33 mouse cellular contexts compared by ENCODE assay signal in the genomic region with DNA sequence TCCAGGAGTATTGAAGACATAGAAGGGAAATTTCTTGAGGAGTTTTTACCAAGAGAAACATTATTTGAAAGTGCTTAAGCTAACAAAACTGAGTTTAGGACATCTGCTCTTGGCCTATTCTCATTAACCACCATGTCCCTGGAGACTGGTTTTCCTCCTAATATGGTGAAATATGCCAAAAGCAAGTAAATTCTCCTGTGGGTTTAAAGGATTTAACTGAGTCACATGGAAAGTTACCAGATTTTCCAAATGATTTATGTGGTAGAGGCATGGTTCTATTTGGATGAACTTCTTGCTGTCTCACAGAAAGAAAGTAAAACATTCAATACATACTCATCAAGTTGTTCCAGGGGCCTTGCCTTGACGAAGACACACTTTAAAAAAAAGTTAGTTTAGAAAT. TPM values are rescaled to one million over a fixed set of nuclear protein-coding genes. Genes with fewer than 3 reads are reported as not detected.
DNase-seq lines count a peak whose midpoint lies in the region; ATAC-seq and TF ChIP-seq lines count a peak whose summit lies in the region.
"Had no signal": no experiment of that assay in that cellular context is flagged by ENCODE, and none has a peak within 500 bp of the region (broad histone marks: within the 10 kb centered on the region; RNA-seq: fewer than 3 reads in every experiment).

No protein-coding gene starts in this region.

- H3K4me2 ChIP-seq in embryonic facial prominence, embryonic 14.5 days (ENCODE audit: low read depth, low read length) = no peak overlapping the region
- H3K4me2 ChIP-seq in kidney, postnatal 0 days (ENCODE audit: low read length) = no peak overlapping the region
- H3K4me2 ChIP-seq: embryonic facial prominence, embryonic 13.5 days; forebrain, embryonic 13.5 days; heart, embryonic 15.5 days; hindbrain, embryonic 14.5 days; kidney, embryonic 15.5 days; midbrain, embryonic 13.5 days; neural tube, embryonic 15.5 days had no signal

- no peaks in the 10 kb centered on the region for H3K9me3 ChIP-seq in embryonic facial prominence, embryonic 14.5 days (ENCODE audit: control insufficient read depth, low read length)
- H3K9me3 ChIP-seq in embryonic facial prominence, embryonic 10.5 days = no peaks in the 10 kb centered on the region
- H3K9me3 ChIP-seq in kidney, postnatal 0 days (replicated peaks; ENCODE audit: low read length) = no peaks in the 10 kb centered on the region
- H3K9me3 ChIP-seq: embryonic facial prominence, embryonic 13.5 days; forebrain, embryonic 13.5 days; heart, embryonic 10.5 days; heart, embryonic 15.5 days; kidney, embryonic 15.5 days; midbrain, embryonic 13.5 days; neural tube, embryonic 15.5 days had no signal

- peak; percentile 30 for DNase-seq in embryonic facial prominence, embryonic 14.5 days (ENCODE audit: low spot score)
- no peak for DNase-seq in embryonic facial prominence, embryonic 10.5 days (ENCODE audit: low spot score)
- peak; percentile 28 for DNase-seq in kidney, postnatal 0 days (ENCODE audit: low spot score)
- DNase-seq in kidney, postnatal 10 days = no peak
- DNase-seq in NIH3T3 (ENCODE audit: low read depth) = peak; percentile 97
- peak; percentile 23 for DNase-seq in mesoderm, embryonic 11.5 days (ENCODE audit: low read depth, low spot score)
- DNase-seq in frontal cortex, postnatal 14 days (ENCODE audit: low spot score in 2 of 2) = no peak
- DNase-seq: adrenal gland, postnatal 14 days; cerebellum, adult 11 months; cerebellum, adult 9-11 months; embryo, embryonic 11 days; heart, postnatal 36 days; kidney, postnatal 4 days; layer of hippocampus, postnatal 36 days; left cerebral cortex, postnatal 4 days; liver; lung, postnatal 36 days; right cerebral cortex, postnatal 25 days; spleen, adult 18-20 months; thymus, postnatal 14 days had no signal

- H3K4me3 ChIP-seq in embryonic facial prominence, embryonic 14.5 days (ENCODE audit: low read depth, low read length) = no peak overlapping the region
- no peak overlapping the region for H3K4me3 ChIP-seq in embryonic facial prominence, embryonic 10.5 days
- H3K4me3 ChIP-seq in kidney, postnatal 0 days (replicated peaks; ENCODE audit: low read depth, low read length) = no peak overlapping the region
- H3K4me3 ChIP-seq: embryonic facial prominence, embryonic 13.5 days; forebrain, embryonic 13.5 days; heart, embryonic 10.5 days; heart, embryonic 15.5 days; kidney, embryonic 15.5 days; midbrain, embryonic 13.5 days; neural tube, embryonic 15.5 days had no signal

- WGBS in embryonic facial prominence, embryonic 14.5 days = 37% methylated on average over 1 of the region's 1 CpGs
- WGBS in embryonic facial prominence, embryonic 10.5 days = 69% methylated on average over 1 of the region's 1 CpGs
- 24% methylated on average over 1 of the region's 1 CpGs for WGBS in kidney, postnatal 0 days

- no peak for ATAC-seq in embryonic facial prominence, embryonic 14.5 days (ENCODE audit: low read depth)
- ATAC-seq in kidney, postnatal 0 days (replicated peaks; ENCODE audit: low FRiP score, low read depth) = no peak
- ATAC-seq in granulocyte monocyte progenitor cell, adult 5-6 weeks (replicated peaks; ENCODE audit: poor library complexity, severe bottlenecking) = no peak
- ATAC-seq: CD4-positive, CD25-positive, alpha-beta regulatory T cell, adult 4 months; forebrain, embryonic 13.5 days; intestine, postnatal 0 days; midbrain, embryonic 13.5 days had no signal

- TF ChIP-seq CTCF in kidney, postnatal 0 days (IDR thresholded peaks at IDR 0.05; ENCODE audit: low read depth) = no peak

- H3K27me3 ChIP-seq in embryonic facial prominence, embryonic 14.5 days (replicated peaks; ENCODE audit: control insufficient read depth, insufficient read depth, low read length) = no peaks in the 10 kb centered on the region
- no peaks in the 10 kb centered on the region for H3K27me3 ChIP-seq in embryonic facial prominence, embryonic 10.5 days (replicated peaks; ENCODE audit: low read depth, poor library complexity, severe bottlenecking)
- no peaks in the 10 kb centered on the region for H3K27me3 ChIP-seq in kidney, postnatal 0 days (ENCODE audit: insufficient read depth, low read length)
- H3K27me3 ChIP-seq: embryonic facial prominence, embryonic 13.5 days; forebrain, embryonic 13.5 days; heart, embryonic 15.5 days; kidney, embryonic 15.5 days; midbrain, embryonic 13.5 days; neural tube, embryonic 15.5 days had no signal

- H3K9ac ChIP-seq in embryonic facial prominence, embryonic 14.5 days (ENCODE audit: low read depth, low read length) = no peak overlapping the region
- no peak overlapping the region for H3K9ac ChIP-seq in kidney, postnatal 0 days (ENCODE audit: low read depth, low read length)
- H3K9ac ChIP-seq: embryonic facial prominence, embryonic 13.5 days; forebrain, embryonic 13.5 days; heart, embryonic 15.5 days; hindbrain, embryonic 14.5 days; kidney, embryonic 15.5 days; liver, embryonic 14.5 days; midbrain, embryonic 13.5 days; neural tube, embryonic 15.5 days had no signal

- no peak overlapping the region for H3K27ac ChIP-seq in embryonic facial prominence, embryonic 14.5 days (replicated peaks; ENCODE audit: low read depth, low read length)
- no peak overlapping the region for H3K27ac ChIP-seq in embryonic facial prominence, embryonic 10.5 days (replicated peaks)
- H3K27ac ChIP-seq in kidney, postnatal 0 days = no peak overlapping the region
- H3K27ac ChIP-seq: embryonic facial prominence, embryonic 13.5 days; forebrain, embryonic 13.5 days; heart, embryonic 10.5 days; heart, embryonic 15.5 days; hindbrain, embryonic 14.5 days; kidney, embryonic 15.5 days; liver, embryonic 14.5 days; midbrain, embryonic 13.5 days; neural tube, embryonic 15.5 days had no signal

- no peaks in the 10 kb centered on the region for H3K36me3 ChIP-seq in embryonic facial prominence, embryonic 14.5 days (ENCODE audit: control insufficient read depth, insufficient read depth, low read length)
- H3K36me3 ChIP-seq in embryonic facial prominence, embryonic 10.5 days (replicated peaks) = no peaks in the 10 kb centered on the region
- no peaks in the 10 kb centered on the region for H3K36me3 ChIP-seq in kidney, postnatal 0 days (ENCODE audit: insufficient read depth, low read length)
- H3K36me3 ChIP-seq: embryonic facial prominence, embryonic 13.5 days; heart, embryonic 10.5 days; heart, embryonic 15.5 days; kidney, embryonic 15.5 days; midbrain, embryonic 13.5 days; neural tube, embryonic 15.5 days had no signal

- H3K4me1 ChIP-seq in embryonic facial prominence, embryonic 14.5 days (ENCODE audit: control insufficient read depth, insufficient read depth, low read length) = no peaks in the 10 kb centered on the region
- H3K4me1 ChIP-seq in embryonic facial prominence, embryonic 10.5 days = no peaks in the 10 kb centered on the region
- no peaks in the 10 kb centered on the region for H3K4me1 ChIP-seq in kidney, postnatal 0 days (replicated peaks; ENCODE audit: insufficient read depth, low read length)
- H3K4me1 ChIP-seq: embryonic facial prominence, embryonic 13.5 days; forebrain, embryonic 13.5 days; heart, embryonic 10.5 days; kidney, embryonic 15.5 days; midbrain, embryonic 13.5 days; neural tube, embryonic 15.5 days had no signal

RNA-seq across cellular contexts. Expression of gene Bmper, which starts 31.9 kb away (rescaled TPM):
- polyA plus RNA-seq in embryonic facial prominence, embryonic 14.5 days (2014; fragmentation: Nextera tagmentation; extraction: Ambion mirVana) = 23.1 and 26.0 TPM in 2 replicates
- polyA plus RNA-seq in embryonic facial prominence, embryonic 10.5 days (2016; fragmentation: Nextera tagmentation; extraction: Ambion mirVana) = 2.6 and 4.5 TPM in 2 replicates
- polyA plus RNA-seq in kidney, postnatal 0 days (2015; fragmentation: Nextera tagmentation; extraction: Ambion mirVana) = 13.4 and 15.5 TPM in 2 replicates
- not detected in 2 replicates for total RNA-seq in granulocyte monocyte progenitor cell, adult 5-6 weeks (2014; fragmentation: Nextera tagmentation)
- not detected in 2 replicates for total RNA-seq in granulocyte monocyte progenitor cell, adult 5-6 weeks (2017)
- total RNA-seq: megakaryocyte, adult 5-6 weeks had no signal
- polyA plus RNA-seq: CD4-positive, CD25-positive, alpha-beta regulatory T cell, adult 4 months had no signal

Comparison
In these comparisons a context has a peak if more than half of its experiments do, and no peak if none do; other contexts are left out.
1. DNase-seq: peak in embryonic facial prominence, embryonic 14.5 days (single experiment), kidney, postnatal 0 days (single experiment), NIH3T3 (single experiment) and mesoderm, embryonic 11.5 days (single experiment); none in embryonic facial prominence, embryonic 10.5 days (single experiment), kidney, postnatal 10 days (single experiment) and frontal cortex, postnatal 14 days (0 of 2).